Mouse (Mus musculus) thymus, postnatal 25 days (tissue): Measurements from ENCODE around the gene Gpatch4.

Experiments used
- DNase-seq: peaks from one replicate; pipeline ENCODE4 v3.0.0; 2022

Gpatch4 gene

GRCm38 (mm10) chr3:88033506-88033905, 9.4 kb upstream of the Gpatch4 start:
- no peak for DNase-seq

GRCm38 (mm10) chr3:88035561-88036293, 7.2 kb upstream of the Gpatch4 start:
- DNase-seq, result no peak

- no peak for DNase-seq
These were observed 6.6 kb downstream of the Gpatch4 start for GRCm38 (mm10) chr3:88049532-88049931.

GRCm38 (mm10) chr3:88057030-88057429, 14.1 kb downstream of the Gpatch4 start:
- no peak for DNase-seq

DNA sequence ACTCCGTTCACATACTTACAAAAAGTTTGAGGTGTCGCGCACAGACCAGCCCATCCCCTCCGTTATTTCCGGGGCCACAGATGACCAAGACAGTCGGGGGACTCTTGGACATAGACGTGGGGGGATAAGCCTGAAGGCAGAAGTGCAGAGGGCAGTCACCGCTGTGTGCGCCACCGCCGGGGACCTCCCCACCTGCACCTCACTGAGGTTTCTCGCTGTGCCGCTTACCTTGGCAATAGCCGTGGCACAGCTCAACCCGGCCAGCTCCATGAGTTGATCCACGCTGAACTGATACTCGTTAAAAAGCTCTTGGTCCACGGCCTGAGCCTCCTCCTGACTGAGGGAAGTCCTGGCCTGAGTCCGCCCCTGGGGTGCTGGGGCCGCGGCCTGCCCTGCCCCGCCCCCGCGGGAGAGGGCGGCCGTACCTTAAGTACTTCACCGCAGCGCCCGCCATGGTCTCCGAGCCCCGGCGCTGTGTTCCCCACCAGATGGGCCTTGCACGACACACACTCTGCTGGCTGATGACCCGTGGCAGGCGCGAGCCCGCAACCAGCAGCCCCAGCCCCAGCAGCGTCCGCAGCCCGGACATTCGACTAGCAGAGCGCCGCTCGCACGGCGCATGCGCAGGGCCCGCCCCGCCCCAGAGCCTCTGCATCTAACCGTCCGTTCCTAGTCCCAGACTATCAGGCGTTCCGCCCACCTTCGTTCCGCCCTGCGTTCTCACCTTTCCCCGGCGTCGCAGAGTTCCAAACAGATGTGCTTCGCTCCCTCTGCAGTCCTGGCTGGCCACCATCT, 15.2 kb downstream of the Gpatch4 start, which contains the start of gene Naxe:
TSS of gene Naxe (minus strand) at position 594 of the 795 bp plus-strand sequence.
- DNase-seq, result peak; percentile 84

DNA sequence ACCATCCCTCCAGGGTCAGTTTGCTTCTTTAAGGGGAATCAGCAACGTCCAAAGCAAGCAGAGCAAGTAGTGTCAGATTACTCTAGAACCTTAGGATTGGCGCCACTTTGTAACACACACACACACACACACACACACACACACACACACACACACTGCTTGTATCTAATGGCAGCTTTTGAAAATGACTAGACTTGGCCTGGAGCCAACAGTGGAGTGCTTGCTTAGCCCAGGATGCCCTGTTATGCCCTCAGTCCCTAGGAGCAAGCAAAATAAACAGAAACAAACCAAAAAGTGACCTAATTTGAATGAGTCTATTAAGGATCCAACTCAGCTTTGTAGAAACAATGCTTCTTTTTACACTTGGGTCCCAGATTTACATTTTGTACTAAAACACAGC, 25.5 kb downstream of the Gpatch4 start:
- no peak for DNase-seq

DNA sequence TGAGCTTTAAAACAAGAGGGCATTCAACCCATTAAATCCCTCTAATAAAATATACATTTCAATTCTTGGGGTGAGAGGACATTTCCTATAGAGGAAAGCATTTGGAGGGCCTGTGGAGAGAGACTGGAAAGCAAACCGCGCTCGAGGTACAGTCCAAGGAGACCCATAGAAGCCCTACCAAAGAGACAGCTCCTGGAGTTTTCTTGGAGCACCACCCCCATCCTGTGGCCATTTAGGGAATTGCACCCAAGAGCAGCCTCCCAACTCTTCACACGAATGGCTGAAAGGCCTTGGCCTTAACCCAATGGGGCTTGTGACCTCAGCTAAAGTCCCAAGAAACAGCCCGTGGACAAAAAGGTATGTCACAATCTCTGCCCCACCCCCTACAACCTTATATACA, 28.9 kb downstream of the Gpatch4 start:
- DNase-seq, result peak; percentile 86

- no peak for DNase-seq
These were observed 30.7 kb downstream of the Gpatch4 start for GRCm38 (mm10) chr3:88073631-88074030.

- DNase-seq, result no peak
These were observed 31.4 kb downstream of the Gpatch4 start for GRCm38 (mm10) chr3:88074351-88074750.

- no peak for DNase-seq
These were observed 31.9 kb downstream of the Gpatch4 start for GRCm38 (mm10) chr3:88074766-88075165.

DNA sequence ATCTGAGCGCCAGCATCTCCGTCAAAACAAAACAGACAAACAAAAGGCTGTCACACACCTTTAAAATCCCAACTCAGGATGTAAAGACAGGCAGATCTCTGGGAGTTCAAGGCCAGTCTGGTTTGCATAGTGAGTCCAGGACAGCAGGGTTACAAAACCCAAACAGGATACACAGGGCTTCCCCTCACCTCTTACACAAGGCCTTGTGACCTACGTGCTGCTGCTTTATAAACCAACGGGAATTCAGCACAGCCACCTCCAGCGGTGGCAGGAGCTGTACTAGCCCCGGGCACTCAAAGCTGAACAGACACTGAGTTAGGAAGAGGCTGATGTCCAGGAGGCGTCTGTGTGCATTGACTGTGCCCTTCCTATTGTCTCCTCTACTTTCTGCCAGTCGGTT, 34.5 kb downstream of the Gpatch4 start:
- no peak for DNase-seq

DNA sequence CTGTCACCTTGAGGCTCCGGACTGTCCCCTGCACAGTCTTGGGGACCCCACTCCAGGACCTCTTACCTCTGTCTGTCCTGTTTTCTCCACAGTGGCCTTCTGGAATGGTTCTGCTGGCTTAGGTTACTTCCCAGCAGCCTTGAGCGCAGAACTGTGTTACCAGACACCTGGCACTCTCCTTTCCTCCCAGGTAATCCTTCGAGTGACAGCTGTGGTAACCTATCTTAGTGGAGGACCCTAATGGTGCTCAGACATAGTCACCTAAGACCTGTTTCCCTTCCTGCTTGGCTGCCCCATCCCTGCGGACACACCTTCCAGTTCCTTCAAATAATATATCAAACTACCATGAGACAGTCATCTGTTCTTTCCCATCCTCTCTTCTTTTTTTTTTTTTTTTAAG, 35.3 kb downstream of the Gpatch4 start, which contains the start of gene Ttc24:
TSS of gene Ttc24 (minus strand) at position 101 of the 400 bp plus-strand sequence.
- no peak for DNase-seq

- peak; percentile 79 for DNase-seq
These were observed 38.7 kb downstream of the Gpatch4 start, which contains the start of gene Iqgap3 for GRCm38 (mm10) chr3:88081345-88082223. Iqgap3 (plus strand) TSS chr3:88081971.

DNA sequence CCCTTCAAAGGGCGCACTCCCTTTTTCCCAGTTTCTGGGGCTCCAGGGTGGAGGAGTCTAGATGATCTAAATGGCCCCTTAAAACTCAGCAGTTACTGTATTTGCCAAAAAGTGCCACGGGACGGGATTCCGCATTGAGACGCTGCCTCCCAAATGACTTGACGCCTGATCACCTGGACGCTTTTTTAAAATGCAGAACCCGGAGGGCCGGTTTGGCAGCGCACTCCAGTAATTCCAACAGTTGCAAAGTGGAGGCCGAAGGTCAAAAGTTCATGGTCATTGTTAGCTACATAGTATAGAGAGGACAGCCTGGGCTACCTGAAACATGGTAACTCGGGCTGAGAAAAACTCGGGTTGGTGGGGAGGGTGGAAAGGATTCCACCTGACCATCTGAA, 39.3 kb downstream of the Gpatch4 start:
- DNase-seq, result no peak

GRCm38 (mm10) chr3:88082663-88083062, 39.8 kb downstream of the Gpatch4 start:
- DNase-seq, result no peak

GRCm38 (mm10) chr3:88084001-88084400, 41.1 kb downstream of the Gpatch4 start:
- DNase-seq, result no peak

- no peak for DNase-seq
These were observed 42.6 kb downstream of the Gpatch4 start for GRCm38 (mm10) chr3:88085459-88085858.

DNA sequence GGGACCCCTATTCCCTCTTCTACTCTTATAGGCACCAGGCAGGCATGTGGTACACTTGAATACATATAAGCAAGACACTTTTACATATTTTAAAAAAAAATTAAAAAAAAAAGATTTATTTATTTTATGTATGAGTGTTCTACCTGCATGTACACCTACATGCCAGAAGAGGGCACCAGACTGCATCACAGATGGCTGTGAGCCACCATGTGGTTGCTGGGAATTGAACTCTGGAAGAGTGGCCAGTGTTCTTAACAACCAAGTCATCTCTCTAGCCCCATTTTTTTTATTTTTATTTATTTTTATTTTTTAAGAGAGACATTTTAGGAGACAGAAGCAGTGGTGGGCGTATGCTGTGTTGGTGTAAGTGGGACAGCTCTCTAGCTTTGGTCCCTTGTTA, 44.8 kb downstream of the Gpatch4 start:
- peak; percentile 35 for DNase-seq

GRCm38 (mm10) chr3:88090106-88090505, 47.2 kb downstream of the Gpatch4 start:
- no peak for DNase-seq

DNA sequence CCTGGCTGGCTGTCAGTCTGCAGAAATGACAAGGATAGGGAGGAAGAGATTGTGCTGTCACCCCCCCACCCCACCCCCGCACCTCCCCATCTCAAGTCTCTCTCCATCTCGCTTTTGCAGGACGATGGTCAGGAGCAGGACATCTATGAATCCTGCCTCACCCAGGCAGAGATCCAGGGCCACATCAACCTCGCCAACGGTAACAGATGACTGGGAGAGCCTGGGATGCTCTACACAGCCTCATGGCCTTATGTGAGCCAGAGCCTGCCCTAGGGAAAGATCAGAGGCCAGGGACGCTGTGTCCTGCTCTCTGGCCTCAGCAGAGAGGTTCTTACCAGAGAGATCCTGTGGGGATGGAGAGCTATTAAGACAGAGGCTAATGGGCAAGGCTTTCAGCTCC, 47.7 kb downstream of the Gpatch4 start:
- DNase-seq, result no peak

- DNase-seq, result no peak
These were observed 51.2 kb downstream of the Gpatch4 start for GRCm38 (mm10) chr3:88094126-88094525.

GRCm38 (mm10) chr3:88097666-88098065, 54.8 kb downstream of the Gpatch4 start:
- DNase-seq, result no peak

DNA sequence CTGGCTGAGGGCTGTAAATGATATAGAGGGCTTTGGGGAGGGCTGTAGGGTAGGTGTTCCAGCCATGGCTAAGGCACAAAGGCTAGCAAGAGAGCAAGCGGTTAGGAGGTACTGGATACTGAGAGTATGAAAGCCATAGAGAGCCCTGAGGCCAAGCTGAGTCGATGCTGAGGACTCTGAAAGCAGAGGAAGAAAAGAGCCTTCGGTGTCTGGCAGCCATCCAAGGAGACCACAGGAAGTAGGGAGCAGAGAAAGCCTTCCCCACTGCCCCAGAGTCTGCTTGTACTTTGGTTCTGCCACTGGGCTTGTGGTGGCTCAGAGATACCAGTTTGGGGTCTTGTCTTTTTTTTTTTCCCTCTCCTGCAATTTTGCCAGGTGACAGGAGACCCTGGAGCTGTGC, 57.3 kb downstream of the Gpatch4 start:
- no peak for DNase-seq
